Mouse (Mus musculus): ENCODE measurements around the gene Dtx3l. TPM values are rescaled to one million over a fixed set of nuclear protein-coding genes. Genes with fewer than 3 reads are reported as not detected.

The Dtx3l gene
- polyA plus RNA-seq, 1 experiment from 2014 or later: 8.0 TPM

GRCm38 (mm10) chr16:35939690-35940089 is 739 bp upstream of the Dtx3l start:
- Histone ChIP-seq H3K9me3 (ENCODE audit: control insufficient read depth, low read length) (no peaks in the 10 kb centered on the region), H3K4me1 (replicated peaks; ENCODE audit: control insufficient read depth, insufficient read depth, low read length) (peaks cover 4% of the 10 kb centered on the region), H3K27me3 (replicated peaks; ENCODE audit: control insufficient read depth, insufficient read depth, low read length) (no peaks in the 10 kb centered on the region), H3K9ac (ENCODE audit: low read length) (no peak overlapping the region), H3K4me2 (ENCODE audit: low read length) (peak overlapping the region; percentile 63), H3K36me3 (ENCODE audit: control insufficient read depth, insufficient read depth, low read length) (no peaks in the 10 kb centered on the region), H3K27ac (ENCODE audit: low read depth) (peak overlapping the region; percentile 57; the same call in 1 of the 2 replicates), H3K4me3 (ENCODE audit: low read depth, low read length) (peak overlapping the region; percentile 76)
- DNase-seq (ENCODE audit: low spot score): peak; percentile 87
- ATAC-seq (replicated peaks; ENCODE audit: low FRiP score, low TSS enrichment, low read depth): peak; percentile 76; the same call in 1 of the 2 replicates
- 14% methylated on average over 9 of the region's 9 CpGs for WGBS

GRCm38 (mm10) chr16:35939261-35939660 is 310 bp upstream of the Dtx3l start:
- Histone ChIP-seq H3K4me1 (replicated peaks; ENCODE audit: control insufficient read depth, insufficient read depth, low read length) (peaks cover 4% of the 10 kb centered on the region), H3K36me3 (ENCODE audit: control insufficient read depth, insufficient read depth, low read length) (no peaks in the 10 kb centered on the region), H3K4me2 (ENCODE audit: low read length) (peak overlapping the region; percentile 63), H3K27me3 (replicated peaks; ENCODE audit: control insufficient read depth, insufficient read depth, low read length) (no peaks in the 10 kb centered on the region), H3K4me3 (ENCODE audit: low read depth, low read length) (peak overlapping the region; percentile 76), H3K27ac (ENCODE audit: low read depth) (peak overlapping the region; percentile 57; the same call in 1 of the 2 replicates), H3K9ac (ENCODE audit: low read length) (peak overlapping the region; percentile 59), H3K9me3 (ENCODE audit: control insufficient read depth, low read length) (no peaks in the 10 kb centered on the region)
- peak; percentile 26 for ATAC-seq (replicated peaks; ENCODE audit: low FRiP score, low TSS enrichment, low read depth)
- peak; percentile 55 for DNase-seq (ENCODE audit: low spot score)
- 4% methylated on average over 6 of the region's 6 CpGs for WGBS

GRCm38 (mm10) chr16:35933181-35933580 is 5.8 kb downstream of the Dtx3l start:
- Histone ChIP-seq H3K27me3 (replicated peaks; ENCODE audit: control insufficient read depth, insufficient read depth, low read length) (no peaks in the 10 kb centered on the region), H3K27ac (ENCODE audit: low read depth) (no peak overlapping the region), H3K9me3 (ENCODE audit: control insufficient read depth, low read length) (no peaks in the 10 kb centered on the region), H3K4me2 (ENCODE audit: low read length) (no peak overlapping the region), H3K4me1 (replicated peaks; ENCODE audit: control insufficient read depth, insufficient read depth, low read length) (no peaks in the 10 kb centered on the region), H3K4me3 (ENCODE audit: low read depth, low read length) (no peak overlapping the region), H3K9ac (ENCODE audit: low read length) (no peak overlapping the region), H3K36me3 (ENCODE audit: control insufficient read depth, insufficient read depth, low read length) (0 out of 2 replicates have a peak, but pooled peaks cover 3% of the 10 kb centered on the region)
- WGBS: 83% methylated on average over 10 of the region's 10 CpGs
- no peak for ATAC-seq (replicated peaks; ENCODE audit: low FRiP score, low TSS enrichment, low read depth)
- DNase-seq (ENCODE audit: low spot score): no peak

GRCm38 (mm10) chr16:35932179-35933055 is 6.5 kb downstream of the Dtx3l start:
- ATAC-seq (replicated peaks; ENCODE audit: low FRiP score, low TSS enrichment, low read depth) (no peak), DNase-seq (ENCODE audit: low spot score) (no peak)
- Histone ChIP-seq H3K4me3 (ENCODE audit: low read depth, low read length) (no peak overlapping the region), H3K27ac (ENCODE audit: low read depth) (no peak overlapping the region), H3K4me1 (replicated peaks; ENCODE audit: control insufficient read depth, insufficient read depth, low read length) (no peaks in the 10 kb centered on the region), H3K9me3 (ENCODE audit: control insufficient read depth, low read length) (no peaks in the 10 kb centered on the region), H3K36me3 (ENCODE audit: control insufficient read depth, insufficient read depth, low read length) (0 out of 2 replicates have a peak, but pooled peaks cover 3% of the 10 kb centered on the region), H3K4me2 (ENCODE audit: low read length) (no peak overlapping the region), H3K27me3 (replicated peaks; ENCODE audit: control insufficient read depth, insufficient read depth, low read length) (no peaks in the 10 kb centered on the region), H3K9ac (ENCODE audit: low read length) (no peak overlapping the region)
- WGBS: 86% methylated on average over 19 of the region's 19 CpGs

- no peak overlapping the region for H3K4me3 ChIP-seq (ENCODE audit: low read depth, low read length)
- ATAC-seq (replicated peaks; ENCODE audit: low FRiP score, low TSS enrichment, low read depth): no peak
- WGBS: 86% methylated on average over 5 of the region's 5 CpGs
These were observed 14.6 kb downstream of the Dtx3l start for GRCm38 (mm10) chr16:35924341-35924740.

GRCm38 (mm10) chr16:35923546-35924198 is 15.3 kb downstream of the Dtx3l start:
- H3K9ac ChIP-seq (ENCODE audit: low read length): no peak overlapping the region
- no peaks in the 10 kb centered on the region for H3K4me1 ChIP-seq (replicated peaks; ENCODE audit: control insufficient read depth, insufficient read depth, low read length)
- no peaks in the 10 kb centered on the region for H3K27me3 ChIP-seq (replicated peaks; ENCODE audit: control insufficient read depth, insufficient read depth, low read length)
- no peaks in the 10 kb centered on the region for H3K9me3 ChIP-seq (ENCODE audit: control insufficient read depth, low read length)
- ATAC-seq (replicated peaks; ENCODE audit: low FRiP score, low TSS enrichment, low read depth) (no peak), DNase-seq (ENCODE audit: low spot score) (no peak)
- H3K4me3 ChIP-seq (ENCODE audit: low read depth, low read length): no peak overlapping the region
- WGBS: 74% methylated on average over 7 of the region's 7 CpGs
- no peak overlapping the region for H3K27ac ChIP-seq (ENCODE audit: low read depth)
- H3K4me2 ChIP-seq (ENCODE audit: low read length): no peak overlapping the region
- H3K36me3 ChIP-seq (ENCODE audit: control insufficient read depth, insufficient read depth, low read length): no peaks in the 10 kb centered on the region

More at GRCm38 (mm10) chr16:35924341-35924740, 14.6 kb downstream of the Dtx3l start:
- no peak for DNase-seq (ENCODE audit: low spot score)
- no peaks in the 10 kb centered on the region for H3K4me1 ChIP-seq (replicated peaks; ENCODE audit: control insufficient read depth, insufficient read depth, low read length)
- H3K4me2 ChIP-seq (ENCODE audit: low read length): no peak overlapping the region
- H3K9me3 ChIP-seq (ENCODE audit: control insufficient read depth, low read length): no peaks in the 10 kb centered on the region
- H3K9ac ChIP-seq (ENCODE audit: low read length): no peak overlapping the region
- H3K27me3 ChIP-seq (replicated peaks; ENCODE audit: control insufficient read depth, insufficient read depth, low read length): no peaks in the 10 kb centered on the region
- H3K36me3 ChIP-seq (ENCODE audit: control insufficient read depth, insufficient read depth, low read length): no peaks in the 10 kb centered on the region
- no peak overlapping the region for H3K27ac ChIP-seq (ENCODE audit: low read depth)

GRCm38 (mm10) chr16:35922301-35922895 is 16.6 kb downstream of the Dtx3l start:
- no peaks in the 10 kb centered on the region for H3K36me3 ChIP-seq (ENCODE audit: control insufficient read depth, insufficient read depth, low read length)
- no peak for ATAC-seq (replicated peaks; ENCODE audit: low FRiP score, low TSS enrichment, low read depth)

GRCm38 (mm10) chr16:35921676-35922235 is 17.2 kb downstream of the Dtx3l start:
- no peak overlapping the region for H3K27ac ChIP-seq (ENCODE audit: low read depth)
- no peaks in the 10 kb centered on the region for H3K36me3 ChIP-seq (ENCODE audit: control insufficient read depth, insufficient read depth, low read length)
- H3K27me3 ChIP-seq (replicated peaks; ENCODE audit: control insufficient read depth, insufficient read depth, low read length): no peaks in the 10 kb centered on the region
- H3K9ac ChIP-seq (ENCODE audit: low read length): no peak overlapping the region
- no peak overlapping the region for H3K4me2 ChIP-seq (ENCODE audit: low read length)
- DNase-seq (ENCODE audit: low spot score): no peak
- no peak overlapping the region for H3K4me3 ChIP-seq (ENCODE audit: low read depth, low read length)
- 72% methylated on average over 2 of the region's 2 CpGs for WGBS
- no peaks in the 10 kb centered on the region for H3K9me3 ChIP-seq (ENCODE audit: control insufficient read depth, low read length)
- H3K4me1 ChIP-seq (replicated peaks; ENCODE audit: control insufficient read depth, insufficient read depth, low read length): no peaks in the 10 kb centered on the region
- ATAC-seq (replicated peaks; ENCODE audit: low FRiP score, low TSS enrichment, low read depth): no peak

More at GRCm38 (mm10) chr16:35922301-35922895, 16.6 kb downstream of the Dtx3l start:
- Histone ChIP-seq H3K4me1 (replicated peaks; ENCODE audit: control insufficient read depth, insufficient read depth, low read length) (no peaks in the 10 kb centered on the region), H3K4me3 (ENCODE audit: low read depth, low read length) (no peak overlapping the region), H3K4me2 (ENCODE audit: low read length) (no peak overlapping the region), H3K27me3 (replicated peaks; ENCODE audit: control insufficient read depth, insufficient read depth, low read length) (no peaks in the 10 kb centered on the region), H3K27ac (ENCODE audit: low read depth) (no peak overlapping the region), H3K9me3 (ENCODE audit: control insufficient read depth, low read length) (no peaks in the 10 kb centered on the region), H3K9ac (ENCODE audit: low read length) (no peak overlapping the region)
- WGBS: 67% methylated on average over 3 of the region's 3 CpGs
- DNase-seq (ENCODE audit: low spot score): no peak
